Mouse (Mus musculus) naive thymus-derived CD4-positive, alpha-beta T cell, adult 2 months (primary cell): ENCODE results near the gene Plac8.

ENCODE experiments used
- DNase-seq: peaks from one replicate; pipeline ENCODE4 v3.0.0-alpha.2; 2011; ENCODE audit warnings: low read depth

Plac8 gene

GRCm38 (mm10) chr5:100572069-100572468 is at the start of gene Plac8:
TSS of gene Plac8 (minus strand) at chr5:100572245.
- no peak for DNase-seq

DNA sequence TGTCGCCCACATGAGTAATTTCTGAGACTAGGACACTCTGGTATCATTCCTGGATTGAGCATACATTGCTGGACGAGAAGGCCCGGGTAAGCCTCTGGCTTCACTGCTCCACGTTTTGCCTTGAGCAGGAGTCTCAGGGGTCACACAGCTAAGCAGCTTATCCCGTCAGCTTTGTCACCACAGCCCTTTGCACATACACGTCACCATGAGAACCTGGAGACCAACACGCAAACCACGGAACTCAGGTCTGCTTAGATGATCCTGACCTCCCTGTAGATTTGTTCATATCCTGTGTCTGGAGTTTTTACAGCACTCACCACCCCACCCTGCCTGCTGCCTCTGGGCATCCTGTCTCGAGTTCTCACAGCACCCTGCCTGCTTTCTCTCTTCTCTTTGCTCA is 48.9 kb upstream of the Plac8 start:
- DNase-seq, result peak; percentile 62

DNA sequence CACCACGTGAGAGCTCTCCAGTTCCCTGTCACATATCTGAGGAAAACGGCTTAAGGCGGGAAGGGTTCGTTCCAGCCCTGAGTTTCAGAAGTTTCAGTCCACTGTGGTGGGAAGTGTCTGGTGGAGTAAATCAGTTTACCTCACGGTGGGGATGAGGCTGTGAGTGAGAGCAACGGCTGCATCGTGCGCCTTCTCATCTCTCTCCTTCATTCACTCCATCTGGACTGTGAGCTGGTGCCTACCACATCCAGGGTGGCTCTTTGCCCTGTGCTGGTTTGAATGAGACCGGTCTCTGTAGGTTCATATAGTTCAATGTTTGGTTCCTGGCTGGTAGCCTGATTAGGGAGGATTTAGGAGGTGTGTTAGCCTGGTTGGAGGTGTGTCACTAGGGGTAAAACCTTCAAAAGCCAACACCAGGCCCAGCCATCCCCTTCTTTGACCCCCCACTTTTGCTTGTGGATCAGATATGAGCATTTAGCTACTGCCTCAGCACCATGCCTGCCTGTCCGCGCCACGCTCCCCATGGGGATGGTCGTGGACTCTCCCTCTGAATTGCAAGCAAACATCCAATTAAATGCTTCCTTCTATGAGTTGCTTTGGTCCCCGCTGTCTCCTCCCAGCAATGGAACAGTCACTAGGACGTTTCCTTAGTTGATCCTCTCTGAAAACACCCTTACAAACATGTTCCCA is 47.7 kb upstream of the Plac8 start:
- DNase-seq, result no peak

GRCm38 (mm10) chr5:100613896-100614768 is 42.1 kb upstream of the Plac8 start:
- no peak for DNase-seq

DNA sequence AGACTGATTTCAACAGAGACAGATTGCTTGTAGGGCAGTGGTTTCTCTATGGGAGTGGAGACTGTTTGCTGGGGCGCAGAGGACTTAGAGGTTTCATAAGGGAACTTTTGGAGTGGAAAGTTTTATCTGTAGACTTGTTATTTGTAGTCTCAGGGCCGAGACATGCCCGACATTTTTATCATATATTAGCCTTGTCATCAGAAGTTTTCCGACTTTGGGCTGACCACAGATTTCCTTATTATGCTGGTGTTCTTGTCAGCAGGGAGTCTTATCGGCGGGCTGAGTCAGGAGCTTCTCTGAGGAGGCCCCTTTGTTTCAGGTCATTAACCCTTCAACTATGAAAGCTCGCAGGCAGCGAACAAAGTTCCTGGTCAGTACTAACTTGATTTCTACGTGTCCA is 35.8 kb upstream of the Plac8 start:
- no peak for DNase-seq

DNA sequence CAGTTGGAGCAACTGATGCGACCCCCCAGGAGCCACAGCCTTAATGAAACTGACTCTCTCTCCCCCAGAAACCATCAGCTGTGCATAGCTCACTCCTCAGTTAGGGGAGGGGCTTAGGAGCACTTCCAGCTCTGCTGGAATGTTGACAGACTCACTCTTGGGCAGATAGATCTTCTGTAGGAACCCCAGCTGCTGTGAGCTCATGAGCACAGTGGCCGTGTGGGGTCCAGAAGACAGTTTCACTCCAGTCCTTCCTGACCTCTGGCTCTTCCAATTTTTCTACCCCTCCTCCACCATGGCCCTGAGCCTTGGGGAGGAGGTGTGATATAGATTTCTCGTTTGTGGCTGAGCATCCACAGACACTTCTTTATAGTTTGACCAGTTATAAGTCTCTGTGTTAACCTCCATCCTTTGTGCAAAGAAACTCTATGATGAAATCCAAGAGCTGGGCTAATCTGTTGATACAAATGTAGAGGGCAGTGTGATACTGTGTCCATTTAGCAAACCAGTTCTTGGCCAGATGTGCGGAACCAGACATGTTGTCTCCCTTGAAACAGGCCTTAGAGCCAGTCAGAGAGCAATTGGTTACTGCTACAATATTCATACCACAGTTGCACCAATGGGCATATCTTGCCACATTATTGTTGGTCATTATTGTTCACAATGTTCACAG is 35.2 kb upstream of the Plac8 start:
- DNase-seq, result no peak

DNA sequence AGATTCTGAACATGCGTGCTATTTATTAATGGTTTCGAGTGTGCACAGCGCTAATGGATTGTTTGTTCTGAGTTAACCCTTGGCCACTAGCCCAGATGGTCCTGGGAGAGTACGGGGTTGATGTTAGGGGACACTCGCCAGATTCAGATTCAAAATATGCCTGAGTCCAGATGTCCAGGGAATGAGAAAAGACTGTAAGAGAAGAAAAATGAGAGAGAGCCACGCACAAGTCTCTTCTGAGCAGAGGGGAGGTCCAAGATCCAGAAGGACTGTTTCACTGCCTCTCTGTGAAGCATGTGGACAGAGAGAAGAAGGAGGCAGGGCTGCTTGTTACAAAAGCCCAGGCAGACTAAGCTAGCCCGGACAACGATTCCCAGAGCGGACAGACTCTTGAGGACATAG is 33.8 kb upstream of the Plac8 start:
- no peak for DNase-seq

DNA sequence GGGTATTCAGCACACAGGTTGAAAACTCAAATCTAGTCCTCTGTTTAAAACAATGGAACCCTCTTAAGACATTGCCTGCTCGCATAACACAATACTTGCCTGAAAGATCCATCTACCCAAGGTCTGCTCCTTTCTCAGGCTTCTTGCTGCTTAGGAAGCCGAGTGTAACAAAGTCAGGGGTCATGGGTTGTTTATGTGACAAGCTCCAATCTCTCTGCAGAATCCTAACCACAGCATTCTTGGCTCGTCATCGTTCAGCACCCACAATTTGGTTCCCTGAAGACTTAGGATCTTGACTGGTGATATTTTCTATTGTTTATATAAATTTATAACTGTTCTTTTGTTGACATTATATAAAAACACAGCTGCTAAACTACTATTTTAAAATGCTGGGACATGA is 32.0 kb upstream of the Plac8 start:
- no peak for DNase-seq

- no peak for DNase-seq
Observed at GRCm38 (mm10) chr5:100601864-100602263, 29.8 kb upstream of the Plac8 start.

DNA sequence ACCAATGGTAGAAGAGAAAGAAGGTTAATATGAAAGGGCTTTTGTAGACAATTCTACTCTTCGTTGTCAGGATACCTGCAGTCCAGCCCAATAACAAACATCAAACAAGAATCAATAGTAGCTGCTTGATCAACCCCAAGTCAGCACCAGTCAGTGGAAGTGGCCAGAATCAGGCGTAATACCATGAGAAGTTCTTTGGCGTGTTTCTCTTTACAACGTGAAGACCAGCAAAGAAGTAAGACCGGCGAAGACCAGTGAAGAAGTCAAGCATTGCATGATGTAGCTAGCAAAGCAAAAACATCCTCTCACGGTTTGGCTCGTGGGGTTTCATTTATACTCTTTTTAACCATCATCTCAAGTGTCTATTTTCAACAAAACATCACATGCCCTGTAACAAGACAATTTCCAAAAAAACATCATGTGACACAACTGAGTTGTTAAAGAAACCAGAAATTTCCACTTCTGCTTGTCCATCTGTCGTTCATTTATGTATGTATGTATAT is 27.0 kb upstream of the Plac8 start:
- DNase-seq, result no peak

GRCm38 (mm10) chr5:100597886-100598485 is 25.9 kb upstream of the Plac8 start:
- peak; percentile 38 for DNase-seq

- no peak for DNase-seq
Observed at GRCm38 (mm10) chr5:100595999-100596398, 24.0 kb upstream of the Plac8 start.

DNA sequence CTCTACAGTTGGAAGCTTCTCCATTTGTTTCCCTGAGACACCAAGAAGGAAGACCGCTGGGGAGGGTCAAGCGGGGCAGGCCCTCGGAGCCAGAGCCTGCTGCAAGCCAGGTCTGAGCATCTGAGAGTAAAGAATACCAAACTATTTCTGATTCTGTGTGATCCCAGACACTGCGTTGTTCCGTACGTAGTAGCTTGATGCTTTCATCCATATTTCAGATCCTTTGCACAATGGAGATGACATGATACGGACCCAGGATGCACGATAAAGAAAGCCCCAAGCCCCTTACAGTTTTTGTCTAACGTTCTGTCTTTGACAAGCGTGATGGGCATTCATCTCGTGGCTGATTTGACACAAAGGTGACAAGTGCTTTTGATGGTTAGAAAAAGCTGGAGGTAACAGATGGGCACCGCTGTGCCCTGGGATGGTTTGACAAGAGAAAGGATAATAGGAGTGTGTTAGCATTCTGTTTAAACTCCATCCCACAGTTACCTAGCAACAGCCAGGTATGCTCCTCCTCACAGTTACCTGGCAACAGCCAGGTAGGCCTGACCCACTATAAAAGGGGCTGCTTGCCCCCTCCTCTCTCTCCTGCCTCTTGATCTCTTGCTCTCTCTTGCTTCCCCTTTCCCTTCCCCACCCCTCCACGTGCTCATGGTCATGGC is 22.9 kb upstream of the Plac8 start:
- no peak for DNase-seq

DNA sequence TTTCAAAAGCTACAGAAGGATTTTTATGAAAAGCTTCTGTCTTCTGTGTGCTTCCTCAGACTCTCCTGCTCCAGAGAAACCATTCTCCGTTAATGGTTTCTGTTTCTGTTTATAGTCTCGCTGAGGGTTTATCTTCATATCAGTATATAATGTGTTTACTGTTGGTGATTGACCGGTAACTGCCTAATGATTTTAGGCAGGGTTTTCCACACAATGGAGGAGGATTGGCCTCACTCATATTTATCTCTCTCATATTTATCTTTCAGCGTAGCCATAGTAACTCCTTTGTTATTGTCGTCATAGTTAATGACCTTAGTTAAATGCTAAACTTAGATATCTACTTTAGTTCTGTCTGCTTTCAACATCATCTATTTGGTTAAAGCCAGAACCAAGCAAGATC is 18.5 kb upstream of the Plac8 start:
- no peak for DNase-seq

- peak; percentile 46 for DNase-seq
Observed at GRCm38 (mm10) chr5:100587626-100588025, 15.6 kb upstream of the Plac8 start.

DNA sequence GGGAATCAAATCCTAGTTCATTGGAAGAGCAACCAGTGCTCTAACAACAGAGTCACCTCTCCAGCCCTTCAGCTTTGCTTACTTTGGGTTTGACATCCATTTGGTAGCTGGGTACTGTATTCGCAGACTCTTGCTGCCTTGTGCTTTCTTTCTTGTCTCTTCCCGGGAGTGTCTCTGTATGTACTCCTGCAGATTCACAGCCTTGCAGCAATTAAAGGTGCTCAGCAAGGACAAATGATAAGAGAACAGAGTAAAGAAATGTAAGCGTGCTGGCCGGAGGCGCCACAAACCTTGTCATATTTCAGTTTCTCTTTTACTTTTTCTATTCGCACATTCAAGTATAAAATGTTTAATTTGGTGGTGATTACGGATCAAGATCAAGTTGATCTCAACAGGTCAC is 15.1 kb upstream of the Plac8 start:
- no peak for DNase-seq

DNA sequence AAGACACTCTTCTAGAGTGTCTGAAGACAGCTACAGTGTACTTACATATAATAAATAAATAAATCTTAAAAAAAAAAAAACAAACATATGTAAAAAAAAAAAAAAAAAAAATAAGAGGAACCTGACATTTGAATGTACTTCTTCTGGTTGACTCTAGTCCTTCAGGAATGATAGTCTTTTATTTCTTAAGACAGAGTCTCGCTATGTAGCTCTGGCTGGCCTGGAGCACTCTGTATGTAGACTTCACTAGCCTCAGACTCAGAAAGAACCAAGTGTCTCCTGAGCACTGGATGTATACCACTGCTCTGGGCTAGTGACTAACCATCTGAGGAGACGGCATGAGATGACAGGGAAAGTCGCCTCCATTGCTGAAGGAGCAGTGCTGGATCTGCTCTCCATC is 13.6 kb upstream of the Plac8 start:
- peak; percentile 46 for DNase-seq

DNA sequence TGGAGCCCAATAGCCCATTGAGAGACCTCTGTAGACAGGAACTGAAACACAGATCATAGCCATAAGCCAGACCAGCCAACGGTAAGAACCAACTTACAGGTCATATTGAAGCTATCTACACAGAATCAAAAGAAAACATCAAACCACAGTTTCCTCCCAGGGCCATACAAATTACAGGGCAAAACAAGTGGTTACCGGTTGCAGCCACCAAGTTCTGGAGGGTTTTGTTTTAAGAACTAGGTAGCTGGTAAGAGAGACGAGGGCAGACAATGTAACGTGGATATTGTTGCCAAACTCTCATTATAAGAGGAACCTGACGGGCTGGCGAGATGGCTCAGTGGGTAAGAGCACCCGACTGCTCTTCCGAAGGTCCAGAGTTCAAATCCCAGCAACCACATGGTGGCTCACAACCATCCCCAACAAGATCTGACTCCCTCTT is 13.2 kb upstream of the Plac8 start:
- peak; percentile 88 for DNase-seq

DNA sequence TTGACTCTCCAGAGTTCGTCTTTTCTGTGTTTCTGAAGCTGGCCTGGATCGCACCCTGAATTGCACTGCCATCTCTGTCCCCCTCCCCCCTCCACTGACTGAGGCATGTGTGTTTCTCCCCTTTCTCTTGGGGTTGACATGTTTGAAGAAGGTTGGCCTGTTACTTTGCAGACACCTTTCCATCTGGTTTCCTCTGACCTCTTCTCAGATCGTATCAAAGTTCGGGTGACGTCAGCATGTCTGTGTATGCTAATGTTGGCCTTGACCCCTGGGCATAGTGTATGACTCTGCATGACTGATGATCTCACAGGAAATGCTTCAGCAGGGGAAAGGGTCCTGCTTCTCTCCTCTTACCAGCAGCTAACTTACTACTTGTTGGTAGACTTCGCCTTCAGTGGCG is 11.0 kb upstream of the Plac8 start:
- peak; percentile 25 for DNase-seq

- no peak for DNase-seq
Observed at GRCm38 (mm10) chr5:100582435-100582826, 10.4 kb upstream of the Plac8 start.

GRCm38 (mm10) chr5:100581622-100582434 is 9.8 kb upstream of the Plac8 start:
- DNase-seq, result no peak
